Mouse (Mus musculus): ENCODE results near the gene Ddah1. TPM values are rescaled to one million over a fixed set of nuclear protein-coding genes. Genes with fewer than 3 reads are reported as not detected.

Gene Ddah1
- polyA plus RNA-seq (2014; fragmentation: Illumina TruSeq; extraction: RNeasy Lipid Tissue Mini Kit (QIAGEN cat#74804); ENCODE audit: low read depth, low replicate concordance) = 12.7 TPM

DNA sequence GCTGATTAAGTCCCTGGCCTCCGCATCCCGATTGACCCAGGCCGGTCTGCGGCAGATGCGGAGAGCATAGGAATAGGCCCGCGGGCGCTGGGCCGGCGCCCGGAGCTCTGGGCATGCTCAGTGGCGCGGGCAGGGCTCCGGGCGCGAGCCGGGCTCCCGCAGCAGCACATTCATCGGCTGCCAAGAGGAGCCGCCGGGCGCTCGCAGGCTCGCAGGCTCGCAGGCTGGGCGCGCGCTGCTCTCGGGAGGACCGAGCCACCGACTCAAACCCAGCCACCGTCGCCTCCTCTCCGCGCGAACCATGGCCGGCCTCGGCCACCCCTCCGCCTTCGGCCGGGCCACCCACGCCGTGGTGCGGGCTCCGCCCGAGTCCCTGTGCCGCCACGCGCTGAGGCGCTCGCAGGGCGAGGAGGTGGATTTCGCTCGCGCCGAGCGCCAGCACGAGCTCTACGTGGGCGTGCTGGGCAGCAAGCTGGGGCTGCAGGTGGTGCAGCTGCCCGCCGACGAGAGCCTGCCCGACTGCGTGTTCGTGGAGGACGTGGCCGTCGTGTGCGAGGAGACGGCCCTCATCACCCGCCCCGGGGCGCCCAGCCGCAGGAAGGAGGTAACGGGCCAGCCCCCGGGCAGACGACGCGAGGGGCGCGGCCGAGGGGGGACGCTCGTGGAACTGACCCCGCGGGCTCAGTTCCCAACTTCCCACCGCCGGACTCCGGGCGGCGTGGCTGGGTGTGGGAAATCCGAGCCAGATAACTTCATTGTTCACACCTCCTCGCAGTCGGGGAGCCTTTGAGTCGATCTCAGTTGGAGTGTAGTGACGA is at the start of gene Ddah1:
Gene Ddah1 (plus strand): TSS at position 115 of the 818 bp plus-strand sequence.

DNA sequence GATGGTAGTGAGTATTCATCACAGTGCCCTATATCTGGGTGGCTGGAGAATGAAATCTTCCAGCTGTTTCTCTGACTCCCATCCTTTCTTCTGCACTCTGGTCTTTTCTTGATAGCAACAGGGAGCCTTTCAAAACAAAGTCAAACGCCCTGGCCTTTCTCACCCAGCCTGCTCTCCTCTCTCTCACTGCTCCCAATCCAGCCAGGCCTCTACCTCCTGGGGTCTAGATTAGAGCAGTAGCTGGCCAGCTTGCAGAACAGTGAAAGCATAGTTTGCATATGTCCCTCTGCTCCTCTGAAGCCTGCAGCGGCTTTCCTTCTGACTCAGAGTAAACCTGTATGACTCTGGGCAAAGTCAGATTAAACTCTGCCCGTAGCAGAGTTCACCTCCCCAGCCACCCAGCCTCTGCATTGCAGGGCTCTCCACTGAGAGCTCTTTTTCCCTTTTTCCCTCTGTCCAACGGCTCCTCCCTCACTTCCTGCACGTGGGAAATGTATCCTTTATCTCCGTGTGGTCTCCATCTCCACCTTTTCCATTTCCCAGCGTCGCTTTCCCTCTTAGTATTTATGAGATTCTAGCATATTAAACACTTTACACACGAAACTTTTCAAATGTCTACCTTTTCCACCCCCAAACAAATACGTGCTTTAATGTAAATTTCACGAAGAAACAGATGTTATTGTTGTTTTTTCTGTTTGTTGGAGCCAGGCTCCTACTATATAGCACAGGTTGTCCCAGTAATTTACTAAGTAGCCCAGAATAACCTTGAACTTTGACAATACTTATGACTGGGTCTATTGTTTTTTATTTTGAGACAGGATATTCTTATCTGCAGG is 163.8 kb downstream of the Ddah1 start, which contains the start of gene Bcl10:
Gene Bcl10 (plus strand): TSS at position 786 of the 836 bp plus-strand sequence.

DNA sequence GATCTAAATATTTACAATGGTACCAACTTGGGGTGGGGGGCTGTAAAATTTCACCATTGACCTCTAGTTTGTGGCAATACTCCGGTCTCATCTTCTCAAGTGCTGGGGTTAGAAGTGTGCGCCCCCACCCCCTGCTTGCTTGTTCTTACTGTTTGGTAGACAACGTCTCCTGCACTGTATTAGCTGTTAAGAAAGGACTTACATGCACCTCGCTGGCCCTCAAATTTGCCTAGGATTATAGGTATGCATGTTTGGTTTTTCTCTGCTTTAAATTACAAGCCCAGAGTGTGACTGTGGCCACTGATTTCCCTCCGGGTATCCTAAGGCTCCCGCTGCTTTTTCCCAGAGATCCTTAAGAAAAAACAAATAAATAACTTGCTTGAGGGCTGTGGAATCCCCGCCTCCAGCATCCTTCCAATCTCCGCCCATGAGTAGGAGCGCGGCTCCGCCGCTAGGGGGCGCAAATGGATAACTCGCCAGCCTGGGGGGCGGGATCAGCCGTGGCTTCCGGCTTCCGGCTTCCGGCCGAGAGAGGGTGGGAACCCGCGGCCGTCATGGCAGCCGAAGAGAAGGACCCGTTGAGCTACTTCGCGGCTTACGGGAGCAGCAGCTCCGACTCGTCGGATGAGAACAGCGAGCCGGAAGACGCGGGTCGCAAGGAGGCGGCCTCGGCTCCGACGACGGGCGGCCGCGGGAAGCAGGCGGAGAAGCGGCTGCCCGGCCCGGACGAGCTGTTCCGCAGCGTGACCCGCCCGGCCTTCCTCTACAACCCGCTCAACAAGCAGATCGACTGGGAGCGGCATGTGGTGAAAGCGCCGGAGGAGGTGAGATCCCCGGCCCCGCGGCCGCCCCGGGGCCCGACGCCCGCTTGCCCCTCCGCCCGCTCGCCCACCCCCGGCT is 179.3 kb downstream of the Ddah1 start, which contains the start of gene 2410004B18Rik:
Gene 2410004B18Rik (plus strand): TSS at position 510 of the 900 bp plus-strand sequence.

Other genes with a start within 250 kb of the Ddah1 start
- 15.9 TPM for gene Znhit6, start 182.5 kb upstream of the Ddah1 start, polyA plus RNA-seq (2014; fragmentation: Illumina TruSeq; extraction: RNeasy Lipid Tissue Mini Kit (QIAGEN cat#74804); ENCODE audit: low read depth, low replicate concordance)
- 43.2 TPM for gene Ccn1, start 108.7 kb upstream of the Ddah1 start, polyA plus RNA-seq (2014; fragmentation: Illumina TruSeq; extraction: RNeasy Lipid Tissue Mini Kit (QIAGEN cat#74804); ENCODE audit: low read depth, low replicate concordance)
- gene Bcl10, start 164.1 kb downstream of the Ddah1 start, polyA plus RNA-seq (2014; fragmentation: Illumina TruSeq; extraction: RNeasy Lipid Tissue Mini Kit (QIAGEN cat#74804); ENCODE audit: low read depth, low replicate concordance) = 23.9 TPM
- gene 2410004B18Rik, start 179.3 kb downstream of the Ddah1 start, polyA plus RNA-seq (2014; fragmentation: Illumina TruSeq; extraction: RNeasy Lipid Tissue Mini Kit (QIAGEN cat#74804); ENCODE audit: low read depth, low replicate concordance) = 19.8 TPM
- gene Syde2, start 229.2 kb downstream of the Ddah1 start, polyA plus RNA-seq (2014; fragmentation: Illumina TruSeq; extraction: RNeasy Lipid Tissue Mini Kit (QIAGEN cat#74804); ENCODE audit: low read depth, low replicate concordance) = 6.8 TPM

Measured in adipose tissue, adult 10 weeks (tissue).